Mouse (Mus musculus): ENCODE data around the gene Tifab. TPM values are rescaled to one million over a fixed set of nuclear protein-coding genes. Genes with fewer than 3 reads are reported as not detected.
"Not testable (repeated sequence)": the region's sequence is repeated elsewhere in the genome, so short reads cannot be mapped to it uniquely, and the experiment has no call there.

Tifab gene
- polyA plus RNA-seq, 1 experiment from 2014 or later = 1.4 TPM

GRCm38 (mm10) chr13:56199506-56199905 is 20.8 kb upstream of the Tifab start:
- peaks cover 35% of the 10 kb centered on the region for H3K4me1 ChIP-seq (replicated peaks)
- peaks cover 68% of the 10 kb centered on the region for H3K27me3 ChIP-seq (ENCODE audit: insufficient read depth, poor library complexity, severe bottlenecking)
- H3K9me3 ChIP-seq = no peaks in the 10 kb centered on the region
- DNase-seq (ENCODE audit: low spot score) = no peak
- H3K36me3 ChIP-seq = no peaks in the 10 kb centered on the region
- 57% methylated on average over 8 of the region's 8 CpGs for WGBS
- peak overlapping the region; percentile 80 for H3K27ac ChIP-seq
- no peak overlapping the region for H3K4me3 ChIP-seq

DNA sequence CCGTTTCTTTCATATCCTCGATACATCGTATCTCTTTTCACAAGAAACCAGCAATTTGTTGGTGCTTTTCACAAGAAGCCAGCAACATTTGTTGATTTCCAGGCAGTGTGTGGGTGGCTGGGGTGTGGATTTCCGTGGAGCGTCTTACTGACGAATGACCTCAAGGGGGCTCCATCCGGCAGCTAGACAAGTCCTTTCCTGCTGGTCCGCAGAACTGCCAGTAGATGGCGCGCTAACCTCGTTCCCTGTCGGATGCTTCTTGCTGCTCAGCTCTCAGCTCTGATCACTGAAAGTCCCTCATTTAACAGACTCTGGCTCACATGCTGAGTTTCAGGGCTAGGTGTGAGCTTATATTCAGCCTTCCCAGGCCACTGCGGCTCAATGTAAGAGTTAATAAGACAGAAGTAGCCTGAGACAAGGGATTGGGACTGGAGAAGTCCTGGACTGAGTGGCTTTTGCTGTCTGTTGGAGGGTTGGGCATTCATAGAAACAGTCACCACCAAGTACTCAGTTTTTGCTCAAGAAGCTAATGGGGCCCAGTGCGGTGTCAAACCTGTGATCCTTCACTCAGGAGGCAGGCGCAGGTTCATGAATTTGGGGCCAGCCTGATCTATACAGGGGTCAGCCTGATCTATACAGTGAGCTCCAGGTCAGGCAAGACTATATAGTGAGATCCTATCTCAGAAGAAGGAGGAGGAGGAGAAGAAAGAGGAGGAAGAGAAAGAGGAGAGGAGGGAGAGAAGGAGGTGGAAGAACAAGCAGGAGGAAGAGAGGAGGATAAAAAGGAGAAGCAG is 19.0 kb upstream of the Tifab start:
- WGBS = 12% methylated on average over 15 of the region's 15 CpGs
- DNase-seq (ENCODE audit: low spot score) = peak; percentile 90
- Histone ChIP-seq H3K27me3 (ENCODE audit: insufficient read depth, poor library complexity, severe bottlenecking) (peaks cover 52% of the 10 kb centered on the region), H3K9me3 (no peaks in the 10 kb centered on the region), H3K27ac (0 out of 2 replicates have a peak overlapping the region, but pooled peaks have one; percentile 31), H3K36me3 (no peaks in the 10 kb centered on the region), H3K4me1 (replicated peaks) (peaks cover 32% of the 10 kb centered on the region), H3K4me3 (no peak overlapping the region)

GRCm38 (mm10) chr13:56197031-56197430 is 18.3 kb upstream of the Tifab start:
- DNase-seq (ENCODE audit: low spot score) = peak; percentile 31

DNA sequence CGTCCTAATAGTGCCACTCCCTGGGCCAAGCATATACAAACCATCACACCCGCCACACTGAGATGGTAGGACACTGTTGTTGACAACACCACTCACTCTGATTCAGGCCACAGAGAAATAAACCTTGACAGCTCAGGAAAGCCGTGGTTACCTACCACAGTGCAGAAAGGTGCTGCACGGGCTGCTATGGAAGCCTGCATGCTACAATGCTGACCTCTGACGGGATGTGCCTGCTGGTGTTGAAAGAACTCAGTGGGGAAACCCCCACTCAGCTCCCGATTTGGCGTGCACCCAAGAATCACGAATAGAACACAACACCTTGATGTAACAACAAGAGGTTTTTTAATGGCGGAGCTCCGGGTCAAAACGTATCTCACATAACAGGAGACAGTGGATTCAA is 17.1 kb upstream of the Tifab start:
- Histone ChIP-seq H3K27me3 (ENCODE audit: insufficient read depth, poor library complexity, severe bottlenecking) (peaks cover 37% of the 10 kb centered on the region), H3K4me1 (replicated peaks) (peaks cover 32% of the 10 kb centered on the region)
- H3K27ac ChIP-seq; H3K36me3 ChIP-seq; DNase-seq (ENCODE audit: low spot score); H3K9me3 ChIP-seq; H3K4me3 ChIP-seq: not testable (repeated sequence)
- WGBS = 89% methylated on average over 11 of the region's 11 CpGs

More at GRCm38 (mm10) chr13:56197031-56197430, 18.3 kb upstream of the Tifab start:
- WGBS = 59% methylated on average over 12 of the region's 12 CpGs
- Histone ChIP-seq H3K4me3 (no peak overlapping the region), H3K9me3 (no peaks in the 10 kb centered on the region), H3K27me3 (ENCODE audit: insufficient read depth, poor library complexity, severe bottlenecking) (peaks cover 46% of the 10 kb centered on the region), H3K27ac (peak overlapping the region; percentile 31), H3K4me1 (replicated peaks) (peaks cover 32% of the 10 kb centered on the region), H3K36me3 (no peaks in the 10 kb centered on the region)

- Histone ChIP-seq H3K27me3 (ENCODE audit: insufficient read depth, poor library complexity, severe bottlenecking) (peaks cover 21% of the 10 kb centered on the region), H3K4me1 (replicated peaks) (peaks cover 22% of the 10 kb centered on the region)
- not testable (repeated sequence) for H3K36me3 ChIP-seq; DNase-seq (ENCODE audit: low spot score); H3K9me3 ChIP-seq; H3K4me3 ChIP-seq; H3K27ac ChIP-seq
- WGBS = 91% methylated on average over 11 of the region's 11 CpGs
These were observed 15.5 kb upstream of the Tifab start for GRCm38 (mm10) chr13:56194181-56194580.

- H3K4me3 ChIP-seq = no peak overlapping the region
- DNase-seq (ENCODE audit: low spot score) = no peak
- peaks cover 6% of the 10 kb centered on the region for H3K9me3 ChIP-seq
- H3K27me3 ChIP-seq (ENCODE audit: insufficient read depth, poor library complexity, severe bottlenecking) = no peaks in the 10 kb centered on the region
- no peak overlapping the region for H3K27ac ChIP-seq
- H3K4me1 ChIP-seq (replicated peaks) = no peaks in the 10 kb centered on the region
- WGBS = 47% methylated on average over 3 of the region's 3 CpGs
- H3K36me3 ChIP-seq = no peaks in the 10 kb centered on the region
These were observed 12.5 kb upstream of the Tifab start for GRCm38 (mm10) chr13:56191225-56191624.

DNA sequence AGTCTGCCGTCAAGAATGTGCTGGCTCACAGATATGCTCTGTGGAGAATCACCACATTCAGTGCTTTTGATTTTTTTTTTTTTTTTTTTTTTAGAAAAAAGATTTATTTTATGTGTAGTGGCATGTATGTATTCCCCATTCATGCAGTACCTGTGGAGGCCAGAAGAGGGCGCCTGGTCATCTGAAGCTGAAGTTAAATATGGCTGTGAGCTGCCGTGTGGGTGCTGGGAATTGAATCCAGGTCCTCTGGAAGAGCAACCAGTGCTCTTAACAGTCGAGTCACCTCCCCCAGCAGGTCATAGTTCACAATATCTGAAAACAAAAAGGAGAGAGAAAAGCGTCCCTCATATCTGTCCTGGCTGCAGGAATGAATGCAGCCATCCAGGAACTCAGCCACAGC is 11.0 kb upstream of the Tifab start:
- Histone ChIP-seq H3K4me3 (no peak overlapping the region), H3K9me3 (peaks cover 6% of the 10 kb centered on the region), H3K4me1 (replicated peaks) (no peaks in the 10 kb centered on the region), H3K36me3 (no peaks in the 10 kb centered on the region), H3K27me3 (ENCODE audit: insufficient read depth, poor library complexity, severe bottlenecking) (no peaks in the 10 kb centered on the region), H3K27ac (no peak overlapping the region)
- 74% methylated on average over 5 of the region's 5 CpGs for WGBS
- DNase-seq (ENCODE audit: low spot score) = no peak

GRCm38 (mm10) chr13:56183687-56184086 is 5.0 kb upstream of the Tifab start:
- Histone ChIP-seq H3K36me3 (no peaks in the 10 kb centered on the region), H3K4me1 (replicated peaks) (no peaks in the 10 kb centered on the region), H3K27me3 (ENCODE audit: insufficient read depth, poor library complexity, severe bottlenecking) (0 out of 2 replicates have a peak, but pooled peaks cover 4% of the 10 kb centered on the region), H3K27ac (no peak overlapping the region), H3K9me3 (no peaks in the 10 kb centered on the region), H3K4me3 (no peak overlapping the region)
- WGBS = 85% methylated on average over 5 of the region's 5 CpGs
- DNase-seq (ENCODE audit: low spot score) = no peak

GRCm38 (mm10) chr13:56181424-56181823 is 2.7 kb upstream of the Tifab start:
- Histone ChIP-seq H3K36me3 (no peaks in the 10 kb centered on the region), H3K4me3 (no peak overlapping the region)
- 73% methylated on average over 8 of the region's 8 CpGs for WGBS

GRCm38 (mm10) chr13:56176310-56176709 is 2.4 kb downstream of the Tifab start:
- Histone ChIP-seq H3K9me3 (no peaks in the 10 kb centered on the region), H3K27ac (no peak overlapping the region), H3K4me1 (replicated peaks) (no peaks in the 10 kb centered on the region), H3K36me3 (no peaks in the 10 kb centered on the region), H3K27me3 (ENCODE audit: insufficient read depth, poor library complexity, severe bottlenecking) (0 out of 2 replicates have a peak, but pooled peaks cover 4% of the 10 kb centered on the region), H3K4me3 (no peak overlapping the region)
- 94% methylated on average over 9 of the region's 9 CpGs for WGBS
- no peak for DNase-seq (ENCODE audit: low spot score)

More at GRCm38 (mm10) chr13:56181424-56181823, 2.7 kb upstream of the Tifab start:
- no peaks in the 10 kb centered on the region for H3K9me3 ChIP-seq
- no peak overlapping the region for H3K27ac ChIP-seq
- no peak for DNase-seq (ENCODE audit: low spot score)
- H3K4me1 ChIP-seq (replicated peaks) = no peaks in the 10 kb centered on the region
- 0 out of 2 replicates have a peak, but pooled peaks cover 4% of the 10 kb centered on the region for H3K27me3 ChIP-seq (ENCODE audit: insufficient read depth, poor library complexity, severe bottlenecking)

DNA sequence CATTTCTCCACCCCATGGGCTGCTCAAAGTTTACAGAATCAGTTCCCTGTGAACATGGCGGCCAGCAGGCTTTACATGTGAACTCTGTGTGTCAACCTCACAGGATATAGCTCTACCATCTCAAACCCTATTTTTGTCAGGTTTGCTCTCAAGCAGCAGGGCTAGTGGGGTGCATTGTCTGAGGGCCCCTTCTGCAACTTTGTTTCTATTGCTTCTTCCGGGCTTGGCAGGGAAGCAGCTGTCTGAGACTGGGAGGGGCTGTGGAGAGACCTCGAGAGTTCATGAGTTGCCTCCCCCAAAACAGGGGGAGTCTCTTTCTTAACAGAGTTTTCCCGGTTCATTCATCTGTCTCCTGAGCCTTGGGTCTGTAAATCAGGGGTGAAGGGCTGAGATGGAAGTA is 2.8 kb downstream of the Tifab start:
- Histone ChIP-seq H3K4me1 (replicated peaks) (no peaks in the 10 kb centered on the region), H3K4me3 (no peak overlapping the region), H3K27me3 (ENCODE audit: insufficient read depth, poor library complexity, severe bottlenecking) (0 out of 2 replicates have a peak, but pooled peaks cover 4% of the 10 kb centered on the region), H3K27ac (no peak overlapping the region), H3K9me3 (no peaks in the 10 kb centered on the region), H3K36me3 (no peaks in the 10 kb centered on the region)
- 78% methylated on average over 4 of the region's 4 CpGs for WGBS
- no peak for DNase-seq (ENCODE audit: low spot score)

- Histone ChIP-seq H3K9me3 (no peaks in the 10 kb centered on the region), H3K4me1 (replicated peaks) (peaks cover 7% of the 10 kb centered on the region), H3K27me3 (ENCODE audit: insufficient read depth, poor library complexity, severe bottlenecking) (peaks cover 4% of the 10 kb centered on the region; the same call in 1 of the 2 replicates), H3K36me3 (no peaks in the 10 kb centered on the region), H3K4me3 (no peak overlapping the region), H3K27ac (peak overlapping the region; percentile 56; the same call in 1 of the 2 replicates)
- DNase-seq (ENCODE audit: low spot score) = no peak
- 74% methylated on average over 7 of the region's 7 CpGs for WGBS
These were observed 5.7 kb downstream of the Tifab start for GRCm38 (mm10) chr13:56172901-56173545.

- no peak overlapping the region for H3K27ac ChIP-seq
- 84% methylated on average over 7 of the region's 7 CpGs for WGBS
These were observed 6.6 kb downstream of the Tifab start for GRCm38 (mm10) chr13:56172106-56172505.

More at GRCm38 (mm10) chr13:56172106-56172505, 6.6 kb downstream of the Tifab start:
- Histone ChIP-seq H3K4me3 (no peak overlapping the region), H3K4me1 (replicated peaks) (peaks cover 11% of the 10 kb centered on the region), H3K9me3 (no peaks in the 10 kb centered on the region), H3K27me3 (ENCODE audit: insufficient read depth, poor library complexity, severe bottlenecking) (peaks cover 4% of the 10 kb centered on the region; the same call in 1 of the 2 replicates), H3K36me3 (no peaks in the 10 kb centered on the region)
- no peak for DNase-seq (ENCODE audit: low spot score)
